Mouse (Mus musculus) erythroid progenitor cell, adult 5-6 weeks (primary cell): ENCODE measurements around the gene Npw. TPM values are rescaled to one million over a fixed set of nuclear protein-coding genes. Genes with fewer than 3 reads are reported as not detected.
A peak's percentile ranks its signal among the peaks of the same experiment; 100 is the strongest.

Experiments
- ATAC-seq: replicated peaks from 2 replicates; pipeline ENCODE4 v1.8.0; 2016; ENCODE audit warnings: moderate number of reproducible peaks, mild to moderate bottlenecking, moderate TSS enrichment, inconsistent platforms; ENCODE audit not compliant: poor library complexity, low FRiP score, severe bottlenecking
- total RNA-seq, 2 experiments: library from RNA; stranded (forward) in 1 of 2; stranded (reverse) in 1 of 2; fragments of 150-400 nt in 1 of 2; fragments of 186-747, 209-891 nt in 1 of 2; gene quantifications; 2 replicates each; pipeline versions ENCODE4 v1.2.3 to v1.2.4; 2015 to 2017; ENCODE audit warnings: low replicate concordance in 2 of 2

Npw gene
- not detected in 2 replicates for total RNA-seq (2015; ENCODE audit: low replicate concordance)
- total RNA-seq (2017; ENCODE audit: low replicate concordance) = not detected in 2 replicates

GRCm38 (mm10) chr17:24658017-24658758 lies at the start of gene Npw:
Gene Npw, minus strand, starts transcription at chr17:24658457.
- ATAC-seq = no peak

- ATAC-seq = peak; percentile 57
Measured at GRCm38 (mm10) chr17:24707801-24708425, 49.7 kb upstream of the Npw start.

- ATAC-seq = peak; percentile 89
Measured at GRCm38 (mm10) chr17:24706982-24707800, 48.9 kb upstream of the Npw start, which contains the start of gene Tbl3. Gene Tbl3, minus strand, starts transcription at chr17:24707660.

- no peak for ATAC-seq
Measured at GRCm38 (mm10) chr17:24705821-24706220, 47.6 kb upstream of the Npw start.

- no peak for ATAC-seq
Measured at GRCm38 (mm10) chr17:24701251-24701650, 43.0 kb upstream of the Npw start.

- ATAC-seq = no peak
Measured at GRCm38 (mm10) chr17:24699473-24699872, 41.2 kb upstream of the Npw start.

GRCm38 (mm10) chr17:24698715-24699114 lies 40.5 kb upstream of the Npw start:
- no peak for ATAC-seq

GRCm38 (mm10) chr17:24697985-24698384 lies 39.7 kb upstream of the Npw start:
- no peak for ATAC-seq

- ATAC-seq = peak; percentile 94
Measured at GRCm38 (mm10) chr17:24696011-24696697, 37.9 kb upstream of the Npw start, which contains the start of the genes Gfer and Noxo1. Gene Gfer, minus strand, starts transcription at chr17:24696156. Gene Noxo1, plus strand, starts transcription at chr17:24696234.

- no peak for ATAC-seq
Measured at GRCm38 (mm10) chr17:24695326-24696010, 37.2 kb upstream of the Npw start.

- no peak for ATAC-seq
Measured at GRCm38 (mm10) chr17:24692385-24692784, 34.1 kb upstream of the Npw start.

- ATAC-seq = no peak
Measured at GRCm38 (mm10) chr17:24689251-24690081, 31.2 kb upstream of the Npw start, which contains the start of gene Syngr3. Gene Syngr3, minus strand, starts transcription at chr17:24689955.

- 0 out of 2 replicates have a peak, but pooled peaks have one; percentile 17 for ATAC-seq
Measured at GRCm38 (mm10) chr17:24687599-24687998, 29.3 kb upstream of the Npw start.

GRCm38 (mm10) chr17:24687146-24687595 lies 28.9 kb upstream of the Npw start:
- peak; percentile 72 for ATAC-seq

- ATAC-seq = peak; percentile 70
Measured at GRCm38 (mm10) chr17:24686514-24686913, 28.3 kb upstream of the Npw start.

GRCm38 (mm10) chr17:24677500-24678080 lies 19.3 kb upstream of the Npw start:
- no peak for ATAC-seq

- no peak for ATAC-seq
Measured at GRCm38 (mm10) chr17:24676877-24677276, 18.6 kb upstream of the Npw start.

GRCm38 (mm10) chr17:24676187-24676586 lies 17.9 kb upstream of the Npw start:
- peak; percentile 82 for ATAC-seq
